Mouse (Mus musculus) kidney, embryonic 16.5 days (tissue): Measurements from ENCODE around the gene Olfr1186. TPM values are rescaled to one million over a fixed set of nuclear protein-coding genes. Genes with fewer than 3 reads are reported as not detected.
"Not testable (repeated sequence)": the region's sequence is repeated elsewhere in the genome, so short reads cannot be mapped to it uniquely, and the experiment has no call there.

Experiments used
- ATAC-seq: fragments of 200-750 bp; cut with Nextera tagmentation; 2 replicates; pipeline ENCODE4 v1.8.0; 2017; ENCODE audit warnings: moderate TSS enrichment; ENCODE audit not compliant: low FRiP score, low TSS enrichment
- H3K27ac ChIP-seq: fragments of 300-500 bp; sonication (generic); 2 replicates; pipeline ENCODE4 v1.5.1; 2014; ENCODE audit warnings: low read length
- H3K27me3 ChIP-seq: fragments of 300-500 bp; sonication (generic); 2 replicates; pipeline ENCODE4 v1.6.1; 2014; ENCODE audit warnings: low read length, control low read depth, mixed read lengths; ENCODE audit not compliant: insufficient read depth
- H3K36me3 ChIP-seq: fragments of 300-500 bp; sonication (generic); 2 replicates; pipeline ENCODE4 v1.6.1; 2014; ENCODE audit warnings: low read length, control low read depth, mixed read lengths; ENCODE audit not compliant: insufficient read depth
- H3K4me1 ChIP-seq: fragments of 300-500 bp; sonication (generic); 2 replicates; pipeline ENCODE4 v1.6.1; 2014; ENCODE audit warnings: low read length, control low read depth, mixed read lengths; ENCODE audit not compliant: insufficient read depth
- H3K4me2 ChIP-seq: fragments of 300-500 bp; sonication (generic); replicated peaks from 2 replicates; pipeline ENCODE4 v1.6.1; 2014; ENCODE audit warnings: low read depth, low read length
- H3K4me3 ChIP-seq: fragments of 300-500 bp; sonication (generic); 2 replicates; pipeline ENCODE4 v1.5.1; 2014; ENCODE audit warnings: mild to moderate bottlenecking, low read length
- H3K9ac ChIP-seq: fragments of 300-500 bp; sonication (generic); replicated peaks from 2 replicates; pipeline ENCODE4 v1.6.1; 2014; ENCODE audit warnings: low read length
- H3K9me3 ChIP-seq: fragments of 300-500 bp; sonication (generic); 2 replicates; pipeline ENCODE4 v1.6.1; 2016; ENCODE audit warnings: low read length, control low read depth
- WGBS: fragments of 180-500 bp; shearing (Covaris S2); extraction: QIAGEN DNeasy Blood & Tissue Kit; methylation state at CpG from one replicate; pipeline ENCODE4 v1.1.7; 2014; 5-methylcytosine and 5-hydroxymethylcytosine counted together
- polyA plus RNA-seq: library from polyadenylated mRNA; unstranded; fragments of >200 nt; fragmentation: Nextera tagmentation; extraction: Ambion mirVana; gene quantifications from 2 replicates; pipeline ENCODE4 v1.2.1, GENCODE M21; 2015

Olfr1186 gene
- polyA plus RNA-seq = not detected in 2 replicates

GRCm38 (mm10) chr2:88518251-88518650, at the start of gene Olfr1186:
Olfr1186 (plus strand) TSS chr2:88518551.
- 80% methylated on average over 2 of the region's 2 CpGs for WGBS

GRCm38 (mm10) chr2:88483298-88483697, 35.1 kb upstream of the Olfr1186 start, which contains the start of gene Olfr1184:
Olfr1184 (plus strand) TSS chr2:88483598.
- H3K27me3 ChIP-seq = no peaks in the 10 kb centered on the region
- no peak within 1 kb of the TSS for H3K27ac ChIP-seq
- no peak within 1 kb of the TSS for H3K4me3 ChIP-seq
- 94% methylated on average over 2 of the region's 2 CpGs for WGBS
- no peak within 1 kb of the TSS for H3K9ac ChIP-seq
- H3K9me3 ChIP-seq = no peaks in the 10 kb centered on the region
- H3K36me3 ChIP-seq = no peaks in the 10 kb centered on the region
- H3K4me1 ChIP-seq = no peaks in the 10 kb centered on the region
- no peak within 1 kb of the TSS for H3K4me2 ChIP-seq
- ATAC-seq = no peak

More at GRCm38 (mm10) chr2:88518251-88518650, at the start of gene Olfr1186:
- no peaks in the 10 kb centered on the region for H3K9me3 ChIP-seq
- H3K4me2 ChIP-seq = no peak within 1 kb of the TSS
- no peaks in the 10 kb centered on the region for H3K27me3 ChIP-seq
- H3K36me3 ChIP-seq = no peaks in the 10 kb centered on the region
- no peak within 1 kb of the TSS for H3K9ac ChIP-seq
- no peak within 1 kb of the TSS for H3K27ac ChIP-seq
- no peak within 1 kb of the TSS for H3K4me3 ChIP-seq
- H3K4me1 ChIP-seq = no peaks in the 10 kb centered on the region
- ATAC-seq = no peak

- H3K4me1 ChIP-seq = no peaks in the 10 kb centered on the region
- ATAC-seq = no peak
- no peak within 1 kb of the TSS for H3K27ac ChIP-seq
- H3K9ac ChIP-seq = no peak within 1 kb of the TSS
- no peaks in the 10 kb centered on the region for H3K36me3 ChIP-seq
- 64% methylated on average over 2 of the region's 2 CpGs for WGBS
- H3K4me3 ChIP-seq = no peak within 1 kb of the TSS
- H3K4me2 ChIP-seq = no peak within 1 kb of the TSS
- no peaks in the 10 kb centered on the region for H3K9me3 ChIP-seq
- no peaks in the 10 kb centered on the region for H3K27me3 ChIP-seq
These were observed 25.3 kb upstream of the Olfr1186 start, which contains the start of gene Olfr1185-ps1 for GRCm38 (mm10) chr2:88493020-88493419. Olfr1185-ps1 (plus strand) TSS chr2:88493320.

- H3K4me3 ChIP-seq = no peak overlapping the region
- 78% methylated on average over 3 of the region's 3 CpGs for WGBS
- H3K27me3 ChIP-seq = no peaks in the 10 kb centered on the region
- H3K27ac ChIP-seq = no peak overlapping the region
- no peak overlapping the region for H3K9ac ChIP-seq
- no peaks in the 10 kb centered on the region for H3K9me3 ChIP-seq
- no peaks in the 10 kb centered on the region for H3K36me3 ChIP-seq
- no peaks in the 10 kb centered on the region for H3K4me1 ChIP-seq
- H3K4me2 ChIP-seq = no peak overlapping the region
- no peak for ATAC-seq
These were observed 7.4 kb downstream of the Olfr1186 start for GRCm38 (mm10) chr2:88525720-88526119.

GRCm38 (mm10) chr2:88556635-88557034, 38.3 kb downstream of the Olfr1186 start, which contains the start of gene Olfr1188:
Olfr1188 (plus strand) TSS chr2:88556935.
- Histone ChIP-seq H3K9ac (no peak within 1 kb of the TSS), H3K27me3 (no peaks in the 10 kb centered on the region), H3K27ac (no peak within 1 kb of the TSS), H3K4me1 (no peaks in the 10 kb centered on the region), H3K36me3 (no peaks in the 10 kb centered on the region), H3K9me3 (no peaks in the 10 kb centered on the region), H3K4me2 (no peak within 1 kb of the TSS), H3K4me3 (no peak within 1 kb of the TSS)
- ATAC-seq = no peak
- WGBS = 85% methylated on average over 2 of the region's 2 CpGs

GRCm38 (mm10) chr2:88572696-88573095, 54.3 kb downstream of the Olfr1186 start:
- H3K27ac ChIP-seq, ATAC-seq, H3K9ac ChIP-seq, H3K36me3 ChIP-seq, H3K4me2 ChIP-seq, H3K9me3 ChIP-seq, H3K27me3 ChIP-seq, H3K4me1 ChIP-seq, H3K4me3 ChIP-seq: not testable (repeated sequence)
- 89% methylated on average over 12 of the region's 12 CpGs for WGBS

Other genes with a start within 250 kb of the Olfr1186 start
- gene Olfr1173, start 238.7 kb upstream of the Olfr1186 start, polyA plus RNA-seq = not detected in 2 replicates
- not detected in 2 replicates for gene Olfr1174-ps, start 203.4 kb upstream of the Olfr1186 start, polyA plus RNA-seq
- gene Olfr1175-ps, start 191.3 kb upstream of the Olfr1186 start, polyA plus RNA-seq = not detected in 2 replicates
- gene Olfr1176, start 181.8 kb upstream of the Olfr1186 start, polyA plus RNA-seq = not detected in 2 replicates
- gene Olfr1177-ps, start 172.1 kb upstream of the Olfr1186 start, polyA plus RNA-seq = not detected in 2 replicates
- not detected in 2 replicates for gene Olfr1178, start 131.5 kb upstream of the Olfr1186 start, polyA plus RNA-seq
- not detected in 2 replicates for gene Olfr1179, start 112.1 kb upstream of the Olfr1186 start, polyA plus RNA-seq
- gene Olfr1180, start 99.4 kb upstream of the Olfr1186 start, polyA plus RNA-seq = not detected in 2 replicates
- not detected in 2 replicates for gene Olfr1181, start 92.4 kb upstream of the Olfr1186 start, polyA plus RNA-seq
- gene Gm13757, start 69.4 kb upstream of the Olfr1186 start, polyA plus RNA-seq = not detected in 2 replicates
- gene Olfr1183, start 63.7 kb upstream of the Olfr1186 start, polyA plus RNA-seq = not detected in 2 replicates
- gene Olfr1184, start 35.0 kb upstream of the Olfr1186 start, polyA plus RNA-seq = not detected in 2 replicates
- not detected in 2 replicates for gene Olfr1185-ps1, start 25.2 kb upstream of the Olfr1186 start, polyA plus RNA-seq
- not detected in 2 replicates for gene Olfr1188, start 38.4 kb downstream of the Olfr1186 start, polyA plus RNA-seq
- gene Olfr1189, start 67.9 kb downstream of the Olfr1186 start, polyA plus RNA-seq = not detected in 2 replicates
- not detected in 2 replicates for gene Olfr1191-ps1, start 122.0 kb downstream of the Olfr1186 start, polyA plus RNA-seq
- gene Olfr1192-ps1, start 130.0 kb downstream of the Olfr1186 start, polyA plus RNA-seq = not detected in 2 replicates
- not detected in 2 replicates for gene Olfr1193, start 157.1 kb downstream of the Olfr1186 start, polyA plus RNA-seq
- gene Olfr1195, start 170.6 kb downstream of the Olfr1186 start, polyA plus RNA-seq = not detected in 2 replicates
- not detected in 2 replicates for gene Olfr1196, start 186.0 kb downstream of the Olfr1186 start, polyA plus RNA-seq
- not detected in 2 replicates for gene Olfr1197, start 213.8 kb downstream of the Olfr1186 start, polyA plus RNA-seq
- not detected in 2 replicates for gene Olfr1198, start 232.8 kb downstream of the Olfr1186 start, polyA plus RNA-seq
- not detected in 2 replicates for gene Olfr1199, start 241.9 kb downstream of the Olfr1186 start, polyA plus RNA-seq